Mouse (Mus musculus) MN1 (cell line): ENCODE data around the gene Prss58.

Experiments used
- DNase-seq: peaks from one replicate; pipeline ENCODE4 v3.0.0-alpha.2; 2016; ENCODE audit warnings: low spot score

Gene Prss58

DNA sequence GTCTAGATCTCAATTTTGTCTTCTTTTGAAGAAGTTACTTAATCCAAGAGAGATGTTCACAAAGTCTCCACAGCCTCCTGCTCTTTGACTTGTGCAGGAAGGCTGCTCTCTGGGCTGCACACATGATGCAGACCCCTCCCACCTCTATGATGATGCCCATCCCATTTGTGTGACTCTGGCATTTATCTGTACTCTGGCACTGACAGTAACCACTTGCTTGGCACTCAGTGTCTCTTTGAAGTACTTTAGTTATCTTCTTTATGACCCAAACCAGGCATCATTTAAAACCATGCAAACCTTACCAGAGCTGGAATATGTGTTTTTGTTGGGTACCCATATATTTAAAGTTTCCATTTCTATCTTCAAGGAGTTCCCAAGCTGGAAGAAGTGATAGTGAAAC, at the start of gene Prss58:
TSS of gene Prss58 (minus strand) at position 101 of the 400 bp plus-strand sequence.
- no peak for DNase-seq

- DNase-seq, result no peak
These were observed 40.3 kb upstream of the Prss58 start, which contains the start of gene 1700074P13Rik for GRCm38 (mm10) chr6:40940457-40940856. Gene 1700074P13Rik (minus strand): TSS chr6:40940557.

GRCm38 (mm10) chr6:40919954-40920353, 19.8 kb upstream of the Prss58 start:
- no peak for DNase-seq

GRCm38 (mm10) chr6:40894716-40895115, 5.5 kb downstream of the Prss58 start:
- no peak for DNase-seq

GRCm38 (mm10) chr6:40893577-40893976, 6.6 kb downstream of the Prss58 start:
- no peak for DNase-seq

DNA sequence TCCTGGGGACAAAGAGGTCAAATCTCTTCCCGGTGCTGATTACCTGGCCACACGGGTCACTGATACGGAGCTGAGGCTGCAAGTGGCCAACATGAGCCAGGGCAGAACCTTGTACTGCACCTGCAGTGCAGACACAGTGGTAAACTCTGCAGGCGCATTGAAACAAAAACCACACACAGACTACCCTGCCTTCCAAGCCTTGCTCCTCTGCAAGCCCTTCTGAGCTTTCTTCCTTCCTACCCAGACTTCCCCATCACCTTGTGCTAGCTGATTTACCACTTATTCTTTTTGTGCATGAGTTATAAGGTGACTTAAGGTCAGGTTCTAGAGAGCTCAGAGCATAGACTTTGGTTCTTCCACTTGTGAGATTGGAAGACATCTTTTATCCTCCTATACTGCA, 8.4 kb downstream of the Prss58 start:
- DNase-seq, result no peak

- DNase-seq, result no peak
These were observed 9.2 kb downstream of the Prss58 start for GRCm38 (mm10) chr6:40890973-40891372.

DNA sequence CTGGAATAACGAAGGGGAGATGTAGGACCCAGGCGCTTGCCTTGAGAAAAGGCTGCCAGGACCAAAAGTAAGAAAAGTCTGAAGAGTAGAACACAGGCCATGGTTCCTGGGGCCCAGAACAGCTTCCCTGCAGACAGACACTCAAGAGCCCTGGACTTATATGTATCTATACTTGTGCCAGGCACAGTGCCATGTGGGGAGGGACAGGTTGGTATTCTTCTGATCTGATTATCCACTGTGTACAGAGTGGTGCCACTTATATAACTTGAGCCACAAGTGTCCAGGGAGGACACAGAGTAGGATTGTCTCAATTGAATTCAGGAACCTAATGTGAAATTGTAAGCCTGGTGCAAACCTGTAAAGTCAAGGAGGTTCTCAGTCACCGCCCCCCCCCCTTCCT, 12.8 kb downstream of the Prss58 start, which contains the start of gene Moxd2:
TSS of gene Moxd2 (minus strand) at position 101 of the 400 bp plus-strand sequence.
- no peak for DNase-seq

- DNase-seq, result no peak
These were observed 54.9 kb downstream of the Prss58 start for GRCm38 (mm10) chr6:40845283-40845682.
